Mouse (Mus musculus): ENCODE data around the gene Mcfd2. TPM values are rescaled to one million over a fixed set of nuclear protein-coding genes. Genes with fewer than 3 reads are reported as not detected.

The Mcfd2 gene
- polyA plus RNA-seq, 1 experiment, result not detected

DNA sequence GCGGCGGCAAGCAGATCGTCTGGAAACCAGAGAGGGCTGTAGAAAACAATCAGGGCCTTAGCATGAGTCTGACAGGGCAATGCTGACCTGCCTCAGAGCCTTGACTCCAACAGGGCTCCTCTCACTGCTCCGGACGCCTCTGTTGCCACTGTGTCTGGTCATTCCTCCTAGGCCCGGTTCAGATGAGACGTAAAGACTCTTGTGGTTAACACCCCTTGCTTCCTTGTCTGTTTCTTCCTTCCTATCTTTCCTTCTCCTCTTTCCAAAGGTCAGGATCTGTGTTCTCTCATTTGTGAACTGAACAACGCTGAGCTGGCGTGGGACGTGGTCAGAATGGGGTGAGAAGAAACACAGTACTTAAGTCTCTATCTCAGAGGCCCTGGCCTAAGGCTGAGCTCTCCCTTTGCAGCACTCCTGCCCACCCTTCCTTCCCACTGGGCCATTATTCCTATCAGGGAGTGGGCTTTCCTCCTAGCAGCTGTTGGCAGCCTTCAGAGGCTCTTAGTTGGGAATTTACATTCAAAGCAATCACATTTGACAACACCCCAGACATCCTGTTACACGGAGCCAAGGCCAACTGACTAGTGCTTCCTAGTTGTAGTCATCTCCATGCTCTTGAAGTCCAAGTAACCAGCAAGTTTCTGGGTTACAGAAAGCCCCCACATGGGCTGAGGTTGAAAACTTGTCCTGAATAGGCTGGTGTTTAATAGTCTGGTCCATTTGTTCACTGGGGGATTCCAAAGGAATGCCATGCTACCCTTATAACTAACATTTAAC lies 1.5 kb downstream of the Mcfd2 start:
- no peak for TF ChIP-seq POLR2A (IDR thresholded peaks at IDR 0.05; ENCODE audit: insufficient read depth, low read depth, low read length)
- TF ChIP-seq CTCF (IDR thresholded peaks at IDR 0.05; ENCODE audit: insufficient read depth, low read depth, low read length), result no peak
- H3K4me3 ChIP-seq (ENCODE audit: insufficient read depth, low read depth, low read length), result no peak overlapping the region; the same call in 1 of the 2 replicates
- peaks cover 7% of the 10 kb centered on the region for H3K4me1 ChIP-seq (ENCODE audit: control insufficient read depth, insufficient read depth, low read length)
- 86% methylated on average over 11 of the region's 11 CpGs for WGBS
- H3K27ac ChIP-seq (ENCODE audit: insufficient read depth, low read depth, low read length), result no peak overlapping the region

GRCm38 (mm10) chr17:87263401-87263800 lies 2.3 kb downstream of the Mcfd2 start:
- H3K4me1 ChIP-seq (ENCODE audit: control insufficient read depth, insufficient read depth, low read length), result peaks cover 10% of the 10 kb centered on the region
- TF ChIP-seq CTCF (IDR thresholded peaks at IDR 0.05; ENCODE audit: insufficient read depth, low read depth, low read length), result no peak
- no peak for TF ChIP-seq POLR2A (IDR thresholded peaks at IDR 0.05; ENCODE audit: insufficient read depth, low read depth, low read length)
- H3K27ac ChIP-seq (ENCODE audit: insufficient read depth, low read depth, low read length), result no peak overlapping the region
- H3K4me3 ChIP-seq (ENCODE audit: insufficient read depth, low read depth, low read length), result no peak overlapping the region
- WGBS, result 90% methylated on average over 6 of the region's 6 CpGs

- peaks cover 3% of the 10 kb centered on the region for H3K4me1 ChIP-seq (ENCODE audit: control insufficient read depth, insufficient read depth, low read length)
- TF ChIP-seq POLR2A (IDR thresholded peaks at IDR 0.05; ENCODE audit: insufficient read depth, low read depth, low read length), result no peak
- TF ChIP-seq CTCF (IDR thresholded peaks at IDR 0.05; ENCODE audit: insufficient read depth, low read depth, low read length), result no peak
- no peak overlapping the region for H3K4me3 ChIP-seq (ENCODE audit: insufficient read depth, low read depth, low read length)
- 92% methylated on average over 16 of the region's 16 CpGs for WGBS
- no peak overlapping the region for H3K27ac ChIP-seq (ENCODE audit: insufficient read depth, low read depth, low read length)
Observed at GRCm38 (mm10) chr17:87255672-87256071, 10.1 kb downstream of the Mcfd2 start.

DNA sequence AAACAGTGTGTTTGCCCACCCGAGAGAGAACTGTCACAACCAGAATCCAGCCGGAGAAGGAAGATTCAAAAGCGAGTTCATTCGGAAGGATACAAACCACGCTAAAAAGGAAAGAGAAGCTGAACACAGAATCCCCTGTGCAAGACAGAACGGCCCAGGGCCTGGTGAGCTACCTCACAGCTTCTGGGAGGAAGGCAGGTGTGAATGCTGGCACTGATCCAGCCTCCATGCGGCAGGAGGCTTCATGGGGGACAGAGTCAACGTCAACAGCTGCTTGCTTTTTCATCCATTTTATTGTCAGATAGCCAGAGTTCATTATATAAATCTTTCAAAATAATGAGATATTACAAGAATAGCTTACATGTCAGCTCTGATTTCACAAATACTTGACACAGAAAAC lies 11.4 kb downstream of the Mcfd2 start:
- TF ChIP-seq POLR2A (IDR thresholded peaks at IDR 0.05; ENCODE audit: insufficient read depth, low read depth, low read length), result no peak
- no peak for TF ChIP-seq CTCF (IDR thresholded peaks at IDR 0.05; ENCODE audit: insufficient read depth, low read depth, low read length)
- 68% methylated on average over 8 of the region's 8 CpGs for WGBS

DNA sequence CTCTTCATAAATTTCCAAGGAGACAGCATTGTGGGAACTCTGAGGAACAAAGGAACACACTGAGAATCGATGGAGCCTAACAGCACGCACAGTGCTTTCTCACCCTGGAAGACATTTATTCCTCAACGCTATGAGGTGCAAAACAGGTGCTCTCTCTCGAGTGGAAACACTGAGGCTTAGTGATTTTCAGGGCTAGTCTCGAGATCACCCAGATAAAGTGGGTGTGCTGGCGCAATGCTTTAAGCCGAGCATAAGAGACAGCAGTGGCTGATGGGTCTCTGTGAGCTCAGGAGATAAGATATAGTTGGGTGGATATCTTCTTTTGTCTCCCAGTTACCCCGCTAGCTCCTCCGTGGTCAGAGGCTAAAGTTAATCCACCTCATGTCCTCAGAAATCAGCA lies 19.6 kb downstream of the Mcfd2 start:
- Histone ChIP-seq H3K4me1 (ENCODE audit: control insufficient read depth, insufficient read depth, low read length) (no peaks in the 10 kb centered on the region), H3K27ac (ENCODE audit: insufficient read depth, low read depth, low read length) (no peak overlapping the region), H3K4me3 (ENCODE audit: insufficient read depth, low read depth, low read length) (no peak overlapping the region)
- 82% methylated on average over 9 of the region's 9 CpGs for WGBS
- TF ChIP-seq CTCF (IDR thresholded peaks at IDR 0.05; ENCODE audit: insufficient read depth, low read depth, low read length) (no peak), POLR2A (IDR thresholded peaks at IDR 0.05; ENCODE audit: insufficient read depth, low read depth, low read length) (no peak)

More for the DNA sequence above, 11.4 kb downstream of the Mcfd2 start:
- Histone ChIP-seq H3K4me1 (ENCODE audit: control insufficient read depth, insufficient read depth, low read length) (peaks cover 3% of the 10 kb centered on the region), H3K27ac (ENCODE audit: insufficient read depth, low read depth, low read length) (no peak overlapping the region), H3K4me3 (ENCODE audit: insufficient read depth, low read depth, low read length) (no peak overlapping the region)

- 94% methylated on average over 11 of the region's 11 CpGs for WGBS
- H3K4me1 ChIP-seq (ENCODE audit: control insufficient read depth, insufficient read depth, low read length), result peaks cover 5% of the 10 kb centered on the region; the same call in 1 of the 2 replicates
- no peak overlapping the region for H3K4me3 ChIP-seq (ENCODE audit: insufficient read depth, low read depth, low read length)
- no peak overlapping the region for H3K27ac ChIP-seq (ENCODE audit: insufficient read depth, low read depth, low read length)
- TF ChIP-seq POLR2A (IDR thresholded peaks at IDR 0.05; ENCODE audit: insufficient read depth, low read depth, low read length) (no peak), CTCF (IDR thresholded peaks at IDR 0.05; ENCODE audit: insufficient read depth, low read depth, low read length) (no peak)
Observed at GRCm38 (mm10) chr17:87237826-87238225, 27.9 kb downstream of the Mcfd2 start.

- Histone ChIP-seq H3K27ac (ENCODE audit: insufficient read depth, low read depth, low read length) (no peak overlapping the region), H3K4me1 (ENCODE audit: control insufficient read depth, insufficient read depth, low read length) (peaks cover 5% of the 10 kb centered on the region; the same call in 1 of the 2 replicates), H3K4me3 (ENCODE audit: insufficient read depth, low read depth, low read length) (no peak overlapping the region)
- 64% methylated on average over 18 of the region's 18 CpGs for WGBS
- no peak for TF ChIP-seq CTCF (IDR thresholded peaks at IDR 0.05; ENCODE audit: insufficient read depth, low read depth, low read length)
- no peak for TF ChIP-seq POLR2A (IDR thresholded peaks at IDR 0.05; ENCODE audit: insufficient read depth, low read depth, low read length)
Observed at GRCm38 (mm10) chr17:87236725-87237650, 28.7 kb downstream of the Mcfd2 start.

- Histone ChIP-seq H3K4me1 (ENCODE audit: control insufficient read depth, insufficient read depth, low read length) (peaks cover 5% of the 10 kb centered on the region; the same call in 1 of the 2 replicates), H3K27ac (ENCODE audit: insufficient read depth, low read depth, low read length) (no peak overlapping the region), H3K4me3 (ENCODE audit: insufficient read depth, low read depth, low read length) (no peak overlapping the region)
- 92% methylated on average over 6 of the region's 6 CpGs for WGBS
- no peak for TF ChIP-seq CTCF (IDR thresholded peaks at IDR 0.05; ENCODE audit: insufficient read depth, low read depth, low read length)
- TF ChIP-seq POLR2A (IDR thresholded peaks at IDR 0.05; ENCODE audit: insufficient read depth, low read depth, low read length), result no peak
Observed at GRCm38 (mm10) chr17:87235019-87235418, 30.7 kb downstream of the Mcfd2 start.

- Histone ChIP-seq H3K27ac (ENCODE audit: insufficient read depth, low read depth, low read length) (no peak overlapping the region), H3K4me3 (ENCODE audit: insufficient read depth, low read depth, low read length) (no peak overlapping the region), H3K4me1 (ENCODE audit: control insufficient read depth, insufficient read depth, low read length) (no peaks in the 10 kb centered on the region)
- no peak for TF ChIP-seq POLR2A (IDR thresholded peaks at IDR 0.05; ENCODE audit: insufficient read depth, low read depth, low read length)
- no peak for TF ChIP-seq CTCF (IDR thresholded peaks at IDR 0.05; ENCODE audit: insufficient read depth, low read depth, low read length)
- WGBS, result 76% methylated on average over 4 of the region's 4 CpGs
Observed at GRCm38 (mm10) chr17:87227878-87228277, 37.9 kb downstream of the Mcfd2 start.
